Mouse (Mus musculus) embryo, embryonic 11.5 days (tissue): ENCODE data around the gene Aacs.
"Not testable (repeated sequence)": the region's sequence is repeated elsewhere in the genome, so short reads cannot be mapped to it uniquely, and the experiment has no call there.

Experiments
- DNase-seq: peaks from one replicate; pipeline ENCODE4 v3.0.0-alpha.2; 2012; ENCODE audit warnings: low read depth, low spot score

Aacs gene

GRCm38 (mm10) chr5:125475601-125476285, at the start of gene Aacs:
Gene Aacs, plus strand, starts transcription at chr5:125475814.
- peak; percentile 94 for DNase-seq

GRCm38 (mm10) chr5:125426343-125426742, 49.3 kb upstream of the Aacs start:
- no peak for DNase-seq

GRCm38 (mm10) chr5:125432324-125432723, 43.3 kb upstream of the Aacs start:
- DNase-seq: not testable (repeated sequence)

- peak; percentile 90 for DNase-seq
Observed at GRCm38 (mm10) chr5:125433793-125434337, 41.7 kb upstream of the Aacs start, which contains the start of gene Dhx37. Gene Dhx37, minus strand, starts transcription at chr5:125434121.

GRCm38 (mm10) chr5:125434347-125434746, 41.3 kb upstream of the Aacs start:
- not testable (repeated sequence) for DNase-seq

GRCm38 (mm10) chr5:125440583-125441233, 34.9 kb upstream of the Aacs start:
- DNase-seq: no peak

- DNase-seq: peak; percentile 68
Observed at GRCm38 (mm10) chr5:125441234-125442114, 34.1 kb upstream of the Aacs start, which contains the start of gene Bri3bp. Gene Bri3bp, plus strand, starts transcription at chr5:125441568.

- DNase-seq: no peak
Observed at GRCm38 (mm10) chr5:125442136-125442995, 33.2 kb upstream of the Aacs start.

- DNase-seq: no peak
Observed at GRCm38 (mm10) chr5:125443335-125443734, 32.3 kb upstream of the Aacs start.

- DNase-seq: no peak
Observed at GRCm38 (mm10) chr5:125443915-125444314, 31.7 kb upstream of the Aacs start.

GRCm38 (mm10) chr5:125444554-125444953, 31.1 kb upstream of the Aacs start:
- DNase-seq: no peak

GRCm38 (mm10) chr5:125446344-125446743, 29.3 kb upstream of the Aacs start:
- DNase-seq: no peak

GRCm38 (mm10) chr5:125448026-125448425, 27.6 kb upstream of the Aacs start:
- no peak for DNase-seq

- no peak for DNase-seq
Observed at GRCm38 (mm10) chr5:125448631-125449030, 27.0 kb upstream of the Aacs start.

- no peak for DNase-seq
Observed at GRCm38 (mm10) chr5:125449306-125449705, 26.3 kb upstream of the Aacs start.

- DNase-seq: no peak
Observed at GRCm38 (mm10) chr5:125452573-125452972, 23.0 kb upstream of the Aacs start.

- no peak for DNase-seq
Observed at GRCm38 (mm10) chr5:125456100-125456499, 19.5 kb upstream of the Aacs start.

GRCm38 (mm10) chr5:125457538-125457937, 18.1 kb upstream of the Aacs start:
- no peak for DNase-seq

- no peak for DNase-seq
Observed at GRCm38 (mm10) chr5:125460574-125460973, 15.0 kb upstream of the Aacs start.

GRCm38 (mm10) chr5:125461868-125462445, 13.7 kb upstream of the Aacs start:
- DNase-seq: no peak
